Mouse (Mus musculus): ENCODE data around the gene Megf11. TPM values are rescaled to one million over a fixed set of nuclear protein-coding genes. Genes with fewer than 3 reads are reported as not detected.

Gene Megf11
- polyA plus RNA-seq, 1 experiment from 2014 or later = 5.6 TPM

- Histone ChIP-seq H3K4me1 (replicated peaks) (peaks cover 32% of the 10 kb centered on the region), H3K4me3 (no peak overlapping the region), H3K36me3 (no peaks in the 10 kb centered on the region), H3K27ac (peak overlapping the region; percentile 35), H3K27me3 (ENCODE audit: insufficient read depth, poor library complexity, severe bottlenecking) (peaks cover 18% of the 10 kb centered on the region), H3K9me3 (no peaks in the 10 kb centered on the region)
- peak; percentile 16 for DNase-seq (ENCODE audit: low spot score)
- 68% methylated on average over 5 of the region's 5 CpGs for WGBS
These were observed 205.2 kb downstream of the Megf11 start for GRCm38 (mm10) chr9:64590634-64591041.

GRCm38 (mm10) chr9:64591436-64591835 lies 206.0 kb downstream of the Megf11 start:
- 77% methylated on average over 1 of the region's 1 CpGs for WGBS
- no peak overlapping the region for H3K27ac ChIP-seq

GRCm38 (mm10) chr9:64594442-64594841 lies 209.0 kb downstream of the Megf11 start:
- no peak overlapping the region for H3K4me3 ChIP-seq
- no peak overlapping the region for H3K27ac ChIP-seq
- H3K4me1 ChIP-seq (replicated peaks) = peaks cover 32% of the 10 kb centered on the region
- H3K27me3 ChIP-seq (ENCODE audit: insufficient read depth, poor library complexity, severe bottlenecking) = peaks cover 15% of the 10 kb centered on the region
- DNase-seq (ENCODE audit: low spot score) = no peak
- H3K36me3 ChIP-seq = no peaks in the 10 kb centered on the region
- H3K9me3 ChIP-seq = no peaks in the 10 kb centered on the region
- 73% methylated on average over 8 of the region's 8 CpGs for WGBS

More at GRCm38 (mm10) chr9:64591436-64591835, 206.0 kb downstream of the Megf11 start:
- Histone ChIP-seq H3K27me3 (ENCODE audit: insufficient read depth, poor library complexity, severe bottlenecking) (peaks cover 24% of the 10 kb centered on the region), H3K36me3 (no peaks in the 10 kb centered on the region), H3K4me1 (replicated peaks) (peaks cover 32% of the 10 kb centered on the region), H3K4me3 (no peak overlapping the region), H3K9me3 (no peaks in the 10 kb centered on the region)
- no peak for DNase-seq (ENCODE audit: low spot score)

GRCm38 (mm10) chr9:64598427-64598826 lies 213.0 kb downstream of the Megf11 start:
- H3K27ac ChIP-seq = no peak overlapping the region
- peaks cover 14% of the 10 kb centered on the region for H3K4me1 ChIP-seq (replicated peaks)
- H3K4me3 ChIP-seq = no peak overlapping the region
- no peaks in the 10 kb centered on the region for H3K36me3 ChIP-seq
- WGBS = 92% methylated on average over 7 of the region's 7 CpGs
- no peaks in the 10 kb centered on the region for H3K9me3 ChIP-seq
- peaks cover 9% of the 10 kb centered on the region; the same call in 1 of the 2 replicates for H3K27me3 ChIP-seq (ENCODE audit: insufficient read depth, poor library complexity, severe bottlenecking)
- DNase-seq (ENCODE audit: low spot score) = no peak

DNA sequence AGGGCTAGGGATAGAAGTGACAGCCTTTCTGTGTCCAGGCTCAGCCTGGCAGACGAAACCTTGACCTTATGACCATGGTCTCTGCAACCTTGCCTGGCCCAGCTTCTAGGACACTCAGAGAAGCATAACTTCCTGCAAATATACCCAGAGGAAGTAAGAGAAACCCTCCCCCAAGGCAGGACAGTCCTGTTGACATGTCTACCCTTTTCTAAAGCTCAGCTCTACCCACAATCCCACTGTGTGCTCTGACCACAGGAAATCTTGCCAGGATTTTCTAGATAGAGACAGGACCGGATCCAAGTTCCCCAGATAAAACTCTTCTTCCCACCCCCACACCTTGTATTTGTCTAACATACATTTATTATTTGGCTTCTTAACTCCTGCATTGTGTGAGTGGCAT lies 215.3 kb downstream of the Megf11 start:
- peak overlapping the region; percentile 3; the same call in 1 of the 2 replicates for H3K27ac ChIP-seq
- H3K36me3 ChIP-seq = no peaks in the 10 kb centered on the region
- H3K27me3 ChIP-seq (ENCODE audit: insufficient read depth, poor library complexity, severe bottlenecking) = peaks cover 25% of the 10 kb centered on the region
- DNase-seq (ENCODE audit: low spot score) = no peak
- peaks cover 8% of the 10 kb centered on the region for H3K4me1 ChIP-seq (replicated peaks)
- H3K4me3 ChIP-seq = no peak overlapping the region
- no peaks in the 10 kb centered on the region for H3K9me3 ChIP-seq
- WGBS = 79% methylated on average over 2 of the region's 2 CpGs

- WGBS = 94% methylated on average over 1 of the region's 1 CpGs
- Histone ChIP-seq H3K27me3 (ENCODE audit: insufficient read depth, poor library complexity, severe bottlenecking) (peaks cover 27% of the 10 kb centered on the region), H3K27ac (no peak overlapping the region), H3K4me3 (no peak overlapping the region), H3K36me3 (no peaks in the 10 kb centered on the region), H3K4me1 (replicated peaks) (peaks cover 19% of the 10 kb centered on the region), H3K9me3 (no peaks in the 10 kb centered on the region)
- no peak for DNase-seq (ENCODE audit: low spot score)
These were observed 217.5 kb downstream of the Megf11 start for GRCm38 (mm10) chr9:64602895-64603294.

DNA sequence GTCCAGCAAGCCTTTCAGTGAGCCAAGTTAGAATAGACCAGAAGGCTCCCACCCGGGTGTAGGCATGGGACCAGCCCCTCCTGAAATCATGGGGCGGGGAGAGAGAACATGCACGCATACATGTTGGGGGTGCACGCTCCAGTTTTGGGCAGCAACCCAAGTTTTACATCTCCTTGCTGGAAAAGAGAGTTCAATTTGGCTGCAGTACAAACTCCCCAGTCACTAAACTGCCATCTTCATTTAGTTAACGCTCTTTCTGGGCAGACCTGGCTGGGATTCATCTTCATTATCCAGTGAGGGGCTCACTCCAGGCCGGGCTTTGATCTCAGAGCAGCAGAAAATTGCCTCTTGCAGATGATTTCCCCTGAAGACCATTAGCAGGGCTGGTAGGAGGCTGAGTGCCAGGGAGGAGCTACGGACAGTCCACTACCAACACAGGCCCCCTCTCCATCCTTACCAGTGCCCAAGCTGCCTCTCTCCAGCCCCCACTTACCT lies 218.8 kb downstream of the Megf11 start:
- Histone ChIP-seq H3K27ac (no peak overlapping the region), H3K9me3 (no peaks in the 10 kb centered on the region), H3K36me3 (no peaks in the 10 kb centered on the region), H3K27me3 (ENCODE audit: insufficient read depth, poor library complexity, severe bottlenecking) (peaks cover 37% of the 10 kb centered on the region), H3K4me3 (no peak overlapping the region), H3K4me1 (replicated peaks) (peaks cover 25% of the 10 kb centered on the region)
- WGBS = 78% methylated on average over 7 of the region's 7 CpGs
- DNase-seq (ENCODE audit: low spot score) = no peak

DNA sequence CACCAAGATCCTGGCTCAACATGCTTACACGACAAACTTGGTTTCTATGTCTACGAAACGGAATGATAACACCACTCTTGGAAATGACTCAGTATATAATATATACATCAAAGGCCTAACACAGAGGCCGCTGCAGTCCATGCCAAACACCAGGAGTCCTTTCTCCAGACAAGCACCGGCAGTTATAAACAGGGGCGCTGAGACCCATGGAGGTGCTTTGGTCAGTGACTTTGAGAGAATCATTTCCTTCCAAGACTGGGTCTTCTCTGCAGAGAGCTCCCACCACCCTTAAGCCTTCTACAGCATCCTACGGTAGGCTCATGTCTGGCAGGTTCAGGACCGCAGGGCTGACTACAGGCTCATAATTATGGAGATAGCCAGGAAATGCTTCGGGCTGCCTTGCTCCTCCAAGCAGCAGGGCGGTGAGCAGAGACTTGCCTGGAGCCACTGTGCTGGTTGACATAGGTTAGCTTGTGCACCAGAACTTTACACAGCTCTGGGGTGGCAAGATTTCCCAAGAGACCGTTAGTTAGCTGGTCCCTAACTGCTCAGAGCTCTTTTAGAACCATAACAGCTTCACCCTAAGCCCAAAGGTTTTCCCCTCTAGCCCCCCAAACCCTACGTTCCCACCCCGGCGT lies 219.8 kb downstream of the Megf11 start:
- Histone ChIP-seq H3K36me3 (no peaks in the 10 kb centered on the region), H3K27ac (0 out of 2 replicates have a peak overlapping the region, but pooled peaks have one; percentile 16), H3K4me3 (no peak overlapping the region), H3K4me1 (replicated peaks) (peaks cover 32% of the 10 kb centered on the region), H3K27me3 (ENCODE audit: insufficient read depth, poor library complexity, severe bottlenecking) (peaks cover 37% of the 10 kb centered on the region), H3K9me3 (no peaks in the 10 kb centered on the region)
- no peak for DNase-seq (ENCODE audit: low spot score)
- 82% methylated on average over 14 of the region's 14 CpGs for WGBS

GRCm38 (mm10) chr9:64605735-64606349 lies 220.4 kb downstream of the Megf11 start:
- H3K27me3 ChIP-seq (ENCODE audit: insufficient read depth, poor library complexity, severe bottlenecking) = peaks cover 39% of the 10 kb centered on the region

GRCm38 (mm10) chr9:64607049-64607448 lies 221.6 kb downstream of the Megf11 start:
- Histone ChIP-seq H3K27ac (0 out of 2 replicates have a peak overlapping the region, but pooled peaks have one; percentile 6), H3K4me1 (replicated peaks) (peaks cover 38% of the 10 kb centered on the region), H3K4me3 (no peak overlapping the region), H3K9me3 (no peaks in the 10 kb centered on the region), H3K27me3 (ENCODE audit: insufficient read depth, poor library complexity, severe bottlenecking) (peaks cover 46% of the 10 kb centered on the region), H3K36me3 (no peaks in the 10 kb centered on the region)
- DNase-seq (ENCODE audit: low spot score) = no peak
- 90% methylated on average over 1 of the region's 1 CpGs for WGBS

More at GRCm38 (mm10) chr9:64605735-64606349, 220.4 kb downstream of the Megf11 start:
- DNase-seq (ENCODE audit: low spot score) = peak; percentile 16
- WGBS = 24% methylated on average over 13 of the region's 13 CpGs
- Histone ChIP-seq H3K4me3 (no peak overlapping the region), H3K9me3 (no peaks in the 10 kb centered on the region), H3K4me1 (replicated peaks) (peaks cover 32% of the 10 kb centered on the region), H3K27ac (peak overlapping the region; percentile 70), H3K36me3 (no peaks in the 10 kb centered on the region)

GRCm38 (mm10) chr9:64609546-64609945 lies 224.1 kb downstream of the Megf11 start:
- Histone ChIP-seq H3K36me3 (no peaks in the 10 kb centered on the region), H3K4me1 (replicated peaks) (peaks cover 47% of the 10 kb centered on the region), H3K4me3 (no peak overlapping the region), H3K27ac (no peak overlapping the region), H3K9me3 (no peaks in the 10 kb centered on the region), H3K27me3 (ENCODE audit: insufficient read depth, poor library complexity, severe bottlenecking) (peaks cover 35% of the 10 kb centered on the region)
- 42% methylated on average over 3 of the region's 3 CpGs for WGBS
- DNase-seq (ENCODE audit: low spot score) = no peak

DNA sequence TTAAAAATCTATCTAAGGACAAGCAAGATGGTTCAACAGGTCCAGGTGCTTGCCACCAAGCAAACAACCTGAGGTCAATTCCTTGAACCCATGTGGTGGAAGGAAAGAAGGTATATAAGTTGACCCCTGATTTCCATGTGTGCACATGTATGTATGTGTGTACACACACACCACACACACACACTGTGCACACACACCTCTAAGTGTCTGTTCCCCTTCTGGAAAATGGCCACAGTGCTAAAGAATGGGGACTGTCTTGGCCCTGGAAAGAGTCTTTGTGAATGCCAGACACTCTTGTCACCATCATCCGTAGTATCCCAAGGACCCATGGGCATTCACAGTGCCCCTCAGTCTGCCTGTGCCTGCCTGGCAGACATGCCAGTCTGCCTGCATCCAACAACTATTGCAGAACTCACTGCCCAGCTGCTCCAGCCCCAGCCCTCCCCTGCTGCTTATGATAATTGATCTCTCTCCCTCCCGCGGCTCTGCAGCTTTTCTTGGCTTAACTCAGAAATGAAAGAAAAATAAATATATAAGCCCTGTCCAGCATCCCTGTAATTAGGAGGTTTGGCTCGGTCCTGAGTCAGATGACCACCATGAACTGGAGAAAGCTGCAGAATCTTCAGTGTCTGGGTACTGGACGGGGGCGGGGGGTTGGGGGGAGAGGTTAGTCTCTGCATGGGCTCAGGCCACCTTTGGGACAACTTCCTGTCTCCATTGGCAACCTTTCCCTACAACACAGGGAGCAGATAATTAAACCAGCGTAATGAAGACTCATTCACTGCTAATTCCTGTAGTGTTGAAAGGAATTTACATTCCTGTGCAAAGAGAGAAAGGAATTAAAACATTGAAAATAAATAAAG lies 226.9 kb downstream of the Megf11 start:
- H3K27me3 ChIP-seq (ENCODE audit: insufficient read depth, poor library complexity, severe bottlenecking) = peaks cover 24% of the 10 kb centered on the region; the same call in 1 of the 2 replicates
- no peak overlapping the region for H3K27ac ChIP-seq
- no peaks in the 10 kb centered on the region for H3K9me3 ChIP-seq
- DNase-seq (ENCODE audit: low spot score) = peak; percentile 23
- H3K4me1 ChIP-seq (replicated peaks) = peaks cover 28% of the 10 kb centered on the region
- H3K4me3 ChIP-seq = no peak overlapping the region
- WGBS = 21% methylated on average over 7 of the region's 7 CpGs
- no peaks in the 10 kb centered on the region for H3K36me3 ChIP-seq
